Mouse (Mus musculus) gastrocnemius, postnatal 14 days (tissue): ENCODE measurements around the gene Klf14. TPM values are rescaled to one million over a fixed set of nuclear protein-coding genes. Genes with fewer than 3 reads are reported as not detected.

Source experiments
- total RNA-seq, 2 experiments: library from RNA; stranded (reverse); gene quantifications; 2 replicates each; pipeline ENCODE4 v1.2.3; 2021

Klf14 gene
- total RNA-seq, 2 experiments from 2014 or later = 0.82 to 1.5 TPM

Other genes with a start within 250 kb of the Klf14 start
- gene Mest, start 235.5 kb downstream of the Klf14 start, total RNA-seq = 100 to 1,000 TPM in 1 of 2 experiments, 10 to 100 TPM in 1; 64.5 to 101 TPM
- 10 to 100 TPM; 25.1 to 25.7 TPM for gene Copg2, start 62.3 kb downstream of the Klf14 start, total RNA-seq
- gene Tsga13, start 43.5 kb downstream of the Klf14 start, total RNA-seq = not detected